Mouse (Mus musculus): ENCODE results near the gene Khnyn.

Khnyn gene

DNA sequence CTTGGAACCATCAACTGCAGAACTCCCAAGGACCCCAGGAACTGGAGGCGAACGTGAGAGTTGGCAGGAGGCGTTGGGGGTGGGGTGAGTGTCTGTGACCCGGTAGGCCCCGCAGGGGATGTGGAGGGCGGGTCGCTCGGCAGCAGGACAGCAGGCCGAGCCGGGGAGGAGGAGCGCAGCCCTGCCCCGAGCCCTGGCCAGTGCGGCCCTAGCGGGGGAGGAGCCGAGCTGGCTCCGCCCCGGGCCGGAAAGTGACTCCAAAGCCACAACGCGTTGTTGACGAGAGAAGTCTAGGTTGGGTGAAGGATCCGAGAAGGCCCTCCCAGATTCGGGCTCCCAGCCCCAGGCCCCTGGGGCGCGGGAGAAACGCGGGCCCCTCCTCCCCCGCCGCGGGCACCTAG lies at the start of gene Khnyn:
Gene Khnyn (plus strand): TSS at position 235 of the 401 bp plus-strand sequence.
- no peak for DNase-seq (ENCODE audit: extremely low read depth, low read depth, low spot score)

DNA sequence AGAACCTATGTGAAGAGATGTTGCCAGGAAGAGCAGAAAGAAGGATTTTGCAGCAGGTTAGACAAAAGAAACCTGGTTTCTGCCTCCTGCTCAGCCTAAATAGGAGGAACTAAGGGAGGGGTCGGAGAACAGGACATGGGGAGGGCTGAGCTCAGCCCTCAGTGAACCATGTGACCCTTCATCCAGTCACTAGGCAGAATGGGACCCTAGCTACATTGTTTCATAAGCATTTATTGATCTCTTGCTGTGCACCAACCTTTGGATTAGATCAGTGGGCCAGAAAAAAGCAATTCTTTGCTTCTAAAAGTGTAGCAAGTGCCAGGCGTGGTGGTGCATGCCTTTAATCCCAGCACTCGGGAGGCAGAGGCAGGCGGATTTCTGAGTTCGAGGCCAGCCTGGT lies 46.4 kb upstream of the Khnyn start:
- DNase-seq (ENCODE audit: extremely low read depth, low read depth, low spot score), result no peak

DNA sequence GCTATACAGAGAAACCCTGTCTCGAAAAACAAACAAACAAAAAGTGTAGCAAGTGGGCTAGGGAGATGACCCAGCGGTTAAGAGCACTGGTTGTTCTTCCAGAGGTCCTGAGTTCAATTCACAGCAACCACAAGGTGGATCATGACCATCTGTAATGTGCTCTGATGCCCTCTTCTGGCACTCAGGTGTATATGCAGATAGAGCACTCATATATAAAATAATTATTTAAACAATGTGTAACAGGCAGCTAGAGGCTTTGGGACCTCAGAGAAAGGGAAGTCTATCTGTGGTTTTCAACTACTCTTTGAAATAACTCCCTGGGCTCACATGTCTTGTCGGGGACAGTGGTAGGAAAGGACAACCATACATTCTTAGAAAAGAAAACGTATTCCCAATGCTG lies 46.0 kb upstream of the Khnyn start:
- DNase-seq (ENCODE audit: extremely low read depth, low read depth, low spot score), result no peak

DNA sequence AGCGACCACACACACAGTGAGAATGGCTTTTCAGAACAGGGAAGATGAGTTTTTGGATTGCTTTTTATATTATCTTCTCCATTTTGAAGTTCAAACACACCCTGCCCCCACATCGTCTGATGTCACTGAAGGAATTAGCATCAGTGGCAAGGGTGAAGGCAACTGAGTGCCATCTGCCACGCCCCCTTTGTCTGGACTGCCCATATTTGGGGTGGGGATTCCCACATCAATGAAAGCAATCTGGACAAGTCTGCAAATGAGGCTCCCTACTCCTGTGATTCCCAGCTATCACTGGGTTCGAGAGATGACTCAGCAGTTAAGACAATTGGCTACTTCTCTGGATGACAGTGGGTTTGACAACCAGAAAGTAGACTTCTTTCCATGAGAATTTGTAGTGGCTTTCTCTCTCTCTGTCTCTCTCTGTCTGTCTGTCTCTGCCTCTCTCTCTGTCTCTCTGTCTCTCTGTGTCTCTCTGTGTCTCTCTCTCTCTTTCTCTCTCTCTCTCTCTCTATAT lies 43.8 kb upstream of the Khnyn start:
- DNase-seq (ENCODE audit: extremely low read depth, low read depth, low spot score), result no peak

DNA sequence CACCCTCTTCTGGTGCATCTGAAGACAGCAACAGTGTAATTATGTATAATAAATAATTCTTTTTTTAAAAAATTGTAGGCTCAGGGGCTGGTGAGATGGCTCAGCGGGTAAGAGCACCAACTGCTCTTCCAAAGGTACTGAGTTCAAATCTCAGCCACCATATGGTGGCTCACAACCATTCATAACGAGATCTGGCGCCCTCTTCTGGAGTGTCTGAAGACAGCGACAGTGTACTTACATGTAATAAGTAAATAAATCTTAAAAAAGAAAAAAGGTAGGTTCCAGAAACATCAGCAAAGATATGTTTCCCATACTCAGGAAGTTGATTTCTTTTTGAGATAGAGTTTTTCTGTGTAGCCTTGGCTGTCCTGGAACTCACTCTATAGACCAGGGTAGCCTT lies 42.0 kb upstream of the Khnyn start:
- no peak for DNase-seq (ENCODE audit: extremely low read depth, low read depth, low spot score)

DNA sequence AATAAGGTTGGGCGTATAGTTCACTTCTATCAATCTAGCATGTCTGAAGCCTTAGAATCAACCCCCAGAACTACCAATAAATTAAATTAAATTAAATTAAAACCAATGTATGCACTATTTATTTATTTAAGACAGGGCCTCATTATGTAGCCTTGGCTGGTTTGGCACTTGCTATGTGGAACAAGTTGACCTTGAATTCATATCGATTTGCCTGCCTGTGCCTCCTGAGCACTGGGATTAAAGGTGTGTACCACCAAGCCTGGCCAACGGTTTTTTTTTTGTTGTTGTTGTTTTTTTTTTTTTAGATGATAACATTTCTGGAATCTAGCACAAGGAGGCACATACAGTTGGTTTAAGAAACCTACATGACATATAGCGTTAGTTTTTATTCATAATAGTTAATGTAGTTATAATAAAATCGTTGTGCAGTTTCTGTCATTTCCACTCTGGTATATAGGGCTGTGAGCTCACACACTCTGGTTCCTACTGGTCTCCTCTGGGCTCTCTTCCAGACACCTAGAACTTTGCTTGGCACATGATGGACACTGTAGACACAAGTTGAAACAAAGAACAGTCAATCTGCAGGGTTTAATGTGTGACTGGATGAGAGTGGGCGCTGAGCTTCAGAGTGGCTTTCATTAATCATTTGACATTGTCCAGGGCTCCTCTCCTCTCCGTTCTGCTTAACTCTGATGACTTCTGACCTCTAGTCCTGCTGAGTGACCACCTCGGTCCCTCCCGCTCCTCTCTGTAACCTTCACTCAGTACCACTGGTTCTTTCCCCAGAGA lies 39.0 kb upstream of the Khnyn start:
- no peak for DNase-seq (ENCODE audit: extremely low read depth, low read depth, low spot score)

DNA sequence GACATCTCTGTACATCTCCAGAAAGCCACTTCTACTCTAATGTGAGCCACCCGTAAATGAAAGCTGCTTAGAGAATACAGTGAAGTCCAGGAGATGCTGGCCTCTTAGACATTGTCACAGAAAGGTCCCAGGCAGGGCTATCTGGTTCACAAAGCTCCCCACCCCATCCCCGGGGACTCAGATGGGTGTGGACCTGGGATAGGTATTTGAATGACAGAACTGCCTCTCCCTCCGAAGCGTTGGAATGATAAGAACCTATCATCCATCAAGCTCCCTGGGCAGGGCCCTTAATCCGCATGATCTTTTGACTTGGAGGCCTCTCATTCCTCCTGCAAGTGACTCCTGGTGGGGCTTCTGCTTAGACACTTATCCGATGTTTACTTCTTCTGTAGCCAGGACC lies 33.9 kb upstream of the Khnyn start:
- no peak for DNase-seq (ENCODE audit: extremely low read depth, low read depth, low spot score)

DNA sequence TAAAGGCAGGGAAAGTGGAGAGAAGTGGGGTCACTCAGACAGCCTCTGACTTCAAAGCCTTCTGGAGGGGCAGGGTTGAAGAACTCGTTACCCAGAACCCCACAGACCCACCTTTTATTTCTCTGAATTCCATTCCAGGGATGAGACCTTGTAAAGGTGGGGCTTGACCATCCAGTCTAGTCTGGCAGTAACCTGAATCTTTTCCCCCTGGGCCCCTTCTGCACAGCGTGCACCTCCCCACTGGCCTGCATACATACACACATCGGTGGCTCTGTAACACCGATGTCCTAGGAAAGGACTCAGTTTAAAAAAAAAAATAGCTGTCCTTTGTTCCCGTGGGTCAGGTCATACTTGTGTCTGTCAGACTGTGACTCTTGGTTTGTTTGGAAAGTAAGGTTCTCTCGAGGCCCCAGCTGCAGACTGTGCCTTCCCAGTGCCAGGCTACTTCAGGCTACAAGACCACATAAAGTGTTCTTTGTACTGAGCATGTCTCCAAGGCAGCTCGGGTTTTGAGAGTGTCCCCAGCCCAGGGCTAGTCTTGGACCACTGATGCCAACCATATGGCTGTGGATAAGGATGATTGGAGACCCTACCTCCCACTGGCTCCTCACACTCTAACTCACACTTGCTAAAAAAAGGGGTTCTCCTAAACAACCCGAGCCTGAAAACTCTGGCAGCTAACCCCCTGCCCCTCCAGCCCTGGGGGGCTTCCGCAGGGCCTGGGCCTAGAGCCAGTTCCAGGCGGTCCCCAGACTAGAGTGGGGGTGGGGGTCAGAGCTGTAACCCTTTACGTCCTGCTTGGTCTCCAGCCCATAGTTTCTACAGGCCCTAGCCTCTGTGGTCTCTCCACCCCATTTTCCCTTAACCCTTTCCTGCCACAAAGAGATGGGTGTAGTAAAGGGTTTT lies 31.8 kb upstream of the Khnyn start:
- no peak for DNase-seq (ENCODE audit: extremely low read depth, low read depth, low spot score)

DNA sequence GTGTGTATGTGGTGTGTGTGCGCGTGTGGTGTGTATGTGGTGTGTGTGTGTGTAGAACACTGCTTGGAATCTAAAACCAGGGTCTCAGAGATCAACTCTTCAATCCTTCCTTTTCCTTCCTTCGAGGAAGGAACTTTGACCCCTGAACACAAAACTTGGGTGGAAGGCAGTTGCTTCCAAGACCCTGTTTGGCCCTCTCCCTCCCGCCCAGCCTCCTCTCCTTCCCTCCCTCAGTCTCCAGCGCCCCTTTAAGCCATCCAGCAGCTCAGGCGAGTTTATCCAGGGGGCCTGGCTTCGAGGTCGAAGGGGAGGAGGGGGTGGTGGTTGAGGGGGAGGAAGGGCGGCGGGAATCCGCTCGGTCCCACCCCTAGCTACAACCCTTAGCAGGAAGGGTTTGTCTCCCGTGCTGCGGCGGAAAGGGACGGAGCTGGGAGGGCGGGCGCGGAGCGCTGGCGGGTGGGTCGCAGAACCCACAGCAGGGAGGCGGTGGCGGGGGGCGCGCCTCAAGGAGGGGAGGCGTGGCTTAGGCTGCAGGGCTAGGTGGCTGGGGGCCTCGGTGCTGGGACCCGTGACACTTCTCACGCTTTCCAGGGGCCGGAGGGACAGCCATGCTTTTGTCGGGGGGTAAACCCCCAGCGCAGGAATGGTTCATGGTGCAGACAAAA lies 31.0 kb upstream of the Khnyn start, which contains the start of gene Nynrin:
Gene Nynrin (plus strand): TSS at position 390 of the 665 bp plus-strand sequence.
- no peak for DNase-seq (ENCODE audit: extremely low read depth, low read depth, low spot score)

DNA sequence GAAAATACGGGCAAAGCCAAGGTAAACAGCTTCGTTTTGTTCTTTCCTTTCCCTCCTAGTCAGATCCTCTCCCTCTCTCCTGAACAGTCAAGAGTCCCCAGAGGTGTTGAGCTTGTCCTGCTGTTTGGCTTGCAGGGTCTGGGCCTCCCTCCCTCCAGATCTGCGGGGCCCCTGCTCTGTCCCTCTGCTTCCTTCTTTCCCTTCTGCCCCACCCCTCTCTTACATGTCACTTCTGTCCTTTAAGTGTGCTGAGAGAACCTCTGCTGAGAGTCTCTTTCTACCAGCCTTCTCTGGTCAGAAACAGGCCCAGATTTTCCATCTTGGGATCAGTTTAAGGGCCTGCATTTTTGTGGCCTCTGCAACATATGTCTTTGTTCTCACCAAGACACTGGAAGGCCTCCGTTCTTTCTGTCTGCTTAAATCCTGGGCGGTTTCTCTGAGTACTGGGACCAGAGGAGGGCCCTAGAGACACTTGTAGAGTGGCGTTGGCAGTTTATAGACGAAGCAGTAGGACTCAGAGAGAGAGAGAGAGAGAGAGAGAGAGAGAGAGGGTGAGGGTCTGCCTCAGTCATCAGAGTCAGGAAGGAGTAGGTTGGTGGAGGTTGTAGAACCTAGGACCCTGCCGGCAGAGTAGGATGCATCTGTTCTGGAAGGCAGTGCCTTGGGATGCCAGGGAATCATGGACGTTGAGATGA lies 30.2 kb upstream of the Khnyn start:
- DNase-seq (ENCODE audit: extremely low read depth, low read depth, low spot score), result no peak

DNA sequence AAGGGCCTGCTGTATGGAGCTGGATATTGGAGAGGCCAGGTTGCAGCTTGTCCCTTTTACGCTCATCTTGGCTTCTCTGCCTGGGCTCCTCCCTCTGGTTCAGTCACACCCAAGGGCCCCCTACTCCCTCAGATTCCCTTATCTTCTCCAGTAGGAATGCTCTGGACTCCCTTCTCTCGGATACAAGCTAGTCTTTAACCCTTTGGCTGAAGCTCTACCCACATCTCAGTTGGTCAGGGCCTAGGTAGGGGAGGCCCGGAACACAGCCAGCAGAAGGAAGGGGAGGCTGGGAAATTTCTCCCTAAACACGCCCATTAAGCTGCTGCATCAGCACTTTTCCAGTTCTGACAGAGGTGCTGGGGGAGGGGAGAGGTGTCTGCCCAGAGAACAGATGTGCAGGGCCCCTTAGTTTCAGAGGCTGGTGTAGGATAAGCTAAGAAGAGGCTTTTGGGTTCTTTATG lies 29.6 kb upstream of the Khnyn start:
- no peak for DNase-seq (ENCODE audit: extremely low read depth, low read depth, low spot score)

DNA sequence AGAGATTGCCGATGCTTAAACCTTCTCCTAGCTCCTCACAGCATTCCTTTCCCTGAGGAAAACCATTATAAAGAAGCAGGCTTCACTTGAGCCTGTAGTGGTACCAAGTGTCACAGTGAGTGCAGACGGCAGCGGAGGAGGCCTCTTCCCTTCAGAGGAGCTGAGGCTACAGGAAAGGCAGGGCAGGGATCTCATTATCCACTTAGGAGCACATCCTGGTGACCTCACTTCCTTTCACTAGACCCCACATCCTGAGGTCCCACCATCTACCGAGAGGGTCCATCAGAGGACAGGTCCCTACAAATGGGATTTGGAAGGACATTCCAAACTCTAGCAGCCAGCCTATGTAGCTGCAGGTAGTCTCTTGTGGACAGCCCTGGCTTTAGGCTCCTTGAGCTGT lies 27.2 kb upstream of the Khnyn start:
- no peak for DNase-seq (ENCODE audit: extremely low read depth, low read depth, low spot score)

DNA sequence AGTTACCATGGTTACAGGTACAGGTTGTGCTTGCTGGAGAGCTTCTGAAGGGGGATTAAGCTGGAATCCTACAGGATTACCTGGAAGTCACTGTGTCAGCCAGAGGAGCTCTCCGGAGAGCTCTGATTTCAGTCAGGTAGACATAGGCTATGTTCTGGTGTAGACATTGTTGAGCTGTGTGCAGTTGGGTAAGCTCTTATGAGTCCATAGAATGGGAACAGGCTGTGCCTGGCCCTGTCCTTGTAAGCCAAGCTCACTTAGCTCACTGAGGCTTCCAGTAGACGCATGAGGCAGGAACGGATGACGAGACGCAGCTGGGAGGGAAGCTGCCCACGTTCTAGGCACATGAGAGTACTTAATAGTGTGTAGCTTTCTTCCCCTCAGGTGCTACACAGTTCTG lies 22.6 kb upstream of the Khnyn start:
- peak; percentile 85 for DNase-seq (ENCODE audit: extremely low read depth, low read depth, low spot score)

DNA sequence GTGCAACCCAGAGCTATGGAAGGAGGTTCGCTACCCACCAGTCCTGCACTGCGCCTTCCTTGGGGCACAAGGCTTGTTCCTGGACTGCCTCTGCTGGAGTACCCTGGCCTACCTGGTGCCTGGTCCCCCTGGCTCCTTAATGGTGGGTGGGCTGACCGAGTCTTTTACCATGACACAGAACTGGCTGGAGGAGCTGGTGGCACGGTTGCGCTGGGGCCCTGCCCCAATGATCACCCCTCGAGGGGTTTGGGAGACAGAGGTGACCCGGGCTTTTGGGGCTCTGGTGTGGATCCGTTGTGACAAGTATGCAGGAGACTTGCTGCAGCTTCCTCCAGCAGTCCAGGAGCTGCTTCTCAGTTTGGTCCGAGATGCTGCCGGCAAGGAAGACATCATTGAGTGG lies 21.8 kb upstream of the Khnyn start:
- no peak for DNase-seq (ENCODE audit: extremely low read depth, low read depth, low spot score)

DNA sequence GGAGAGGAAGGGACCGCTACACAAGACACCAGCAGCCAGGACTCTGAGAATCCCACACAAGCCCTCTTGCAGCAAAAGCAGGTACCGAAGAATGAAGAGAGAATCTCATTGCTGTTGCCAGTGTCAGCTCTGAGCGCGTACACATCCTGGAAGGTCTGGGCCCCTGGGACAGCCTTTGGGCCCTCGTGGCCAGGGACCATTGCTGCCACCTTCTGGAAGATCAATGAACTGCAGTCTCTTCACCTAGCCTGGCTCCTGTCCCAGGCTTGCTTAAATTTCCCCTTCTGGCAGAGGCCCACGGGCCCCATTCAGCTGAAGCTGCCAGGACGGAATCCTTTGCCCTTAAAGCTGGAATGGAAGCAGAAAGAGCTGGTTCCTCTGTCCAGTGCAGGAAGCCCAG lies 21.0 kb upstream of the Khnyn start:
- DNase-seq (ENCODE audit: extremely low read depth, low read depth, low spot score), result no peak

DNA sequence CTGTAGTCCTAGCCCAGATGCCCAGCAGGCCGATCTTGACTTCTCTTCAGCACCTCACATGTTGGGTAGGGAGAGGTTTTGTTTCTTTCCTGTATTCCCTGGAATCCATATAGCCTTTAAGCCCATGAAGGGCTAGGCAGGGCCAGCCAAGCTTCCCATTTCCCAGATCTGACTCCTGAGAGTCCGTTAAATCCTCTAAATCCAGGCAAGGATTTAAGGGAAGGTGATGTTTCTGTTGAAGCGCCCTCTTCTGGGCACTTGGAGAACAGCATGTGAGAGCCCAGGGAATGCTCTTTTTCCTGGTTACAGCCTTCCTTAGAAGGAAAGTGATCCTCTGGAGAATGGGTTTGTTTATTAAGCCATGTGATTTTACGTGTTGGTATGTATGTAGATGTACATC lies 17.8 kb upstream of the Khnyn start:
- DNase-seq (ENCODE audit: extremely low read depth, low read depth, low spot score), result no peak

DNA sequence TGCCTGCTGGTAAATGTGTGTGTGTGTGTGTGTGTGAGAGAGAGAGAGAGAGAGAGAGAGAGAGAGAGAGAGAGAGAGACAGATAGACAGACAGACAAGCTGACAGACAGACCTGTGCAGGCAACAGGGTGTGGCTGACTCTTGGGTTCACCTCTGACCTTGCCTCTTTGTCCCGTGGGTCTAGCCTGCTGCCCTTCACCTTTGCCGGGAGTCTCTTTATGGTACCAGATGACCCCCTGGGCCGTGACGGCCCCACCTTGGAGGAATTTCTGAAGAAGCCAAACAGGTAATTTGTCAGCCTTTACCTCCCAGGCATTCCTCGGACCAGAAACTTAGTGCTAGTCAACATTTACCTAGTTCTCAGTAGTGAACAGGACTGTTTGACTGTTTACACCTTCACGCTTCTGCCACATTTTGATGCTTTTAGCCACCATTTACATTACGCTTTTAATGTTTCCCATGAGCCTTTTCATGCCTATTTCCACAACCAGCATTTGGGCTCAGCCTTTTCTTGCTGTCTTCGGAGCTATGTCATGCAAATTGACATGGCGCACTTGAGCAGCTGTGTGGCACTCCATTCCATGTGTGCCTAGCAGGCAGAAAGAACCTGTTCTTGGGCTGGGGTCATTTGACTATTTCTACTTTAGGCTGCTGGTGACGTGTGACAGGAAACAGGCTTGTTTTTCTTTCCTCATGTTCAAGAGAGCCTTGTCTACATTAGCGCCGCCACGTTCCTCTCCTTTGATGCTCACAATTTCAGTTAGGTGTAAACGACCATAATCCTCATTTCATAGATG lies 16.3 kb upstream of the Khnyn start:
- no peak for DNase-seq (ENCODE audit: extremely low read depth, low read depth, low spot score)

DNA sequence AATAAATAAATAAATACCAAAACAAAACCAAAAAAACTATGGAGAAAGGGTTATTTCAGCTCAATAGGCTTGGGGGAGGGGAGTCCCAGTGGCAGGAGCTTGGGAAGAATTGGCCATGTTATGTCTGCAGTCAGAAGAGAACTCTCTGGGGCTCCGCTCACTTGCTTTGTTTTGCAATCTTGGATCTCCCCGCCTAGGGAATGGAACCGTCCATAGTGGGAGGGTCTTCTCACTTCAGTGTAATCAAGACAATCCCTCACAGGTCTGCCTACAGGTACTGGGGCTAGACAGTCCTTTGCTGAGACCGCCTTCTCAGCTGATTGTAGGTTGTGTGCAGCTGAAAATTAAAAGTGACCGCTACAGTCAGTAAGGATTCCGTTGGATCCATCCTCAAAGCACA lies 15.2 kb upstream of the Khnyn start:
- no peak for DNase-seq (ENCODE audit: extremely low read depth, low read depth, low spot score)

DNA sequence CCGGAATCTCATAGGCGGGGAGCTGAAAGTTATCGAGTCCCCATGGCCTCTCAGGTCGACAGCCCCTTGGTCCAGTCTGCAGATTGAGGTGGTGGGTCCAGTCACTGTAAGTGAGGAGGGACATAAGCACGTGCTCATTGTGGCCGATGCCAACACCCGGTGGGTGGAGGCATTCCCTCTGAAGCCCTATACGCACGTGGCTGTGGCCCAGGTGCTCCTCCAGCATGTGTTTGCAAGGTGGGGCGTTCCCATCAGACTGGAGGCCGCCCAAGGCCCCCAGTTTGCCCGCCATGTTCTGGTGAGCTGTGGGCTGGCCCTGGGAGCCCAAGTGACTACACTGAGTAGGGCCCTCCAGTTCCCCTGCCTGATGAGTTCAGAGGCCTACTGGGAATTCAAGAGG lies 12.7 kb upstream of the Khnyn start:
- DNase-seq (ENCODE audit: extremely low read depth, low read depth, low spot score), result no peak

DNA sequence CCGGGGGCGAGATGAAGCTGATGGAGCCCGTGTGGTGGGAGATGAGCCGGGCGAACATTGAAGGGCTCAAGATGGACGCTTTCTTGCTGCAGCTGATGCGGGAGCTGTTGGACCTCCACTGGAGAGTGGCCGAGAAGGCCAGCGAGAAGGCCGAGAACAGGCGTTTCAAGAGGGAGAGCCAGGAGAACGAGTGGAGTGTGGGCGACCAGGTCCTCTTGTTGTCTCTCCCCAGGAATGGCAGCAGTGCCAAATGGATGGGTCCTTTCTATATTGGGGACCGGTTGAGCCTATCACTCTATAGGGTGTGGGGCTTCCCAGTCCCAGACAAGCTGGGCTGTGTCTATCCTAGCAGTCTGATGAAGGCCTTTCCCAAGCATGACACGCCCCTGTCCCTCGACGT lies 12.2 kb upstream of the Khnyn start:
- no peak for DNase-seq (ENCODE audit: extremely low read depth, low read depth, low spot score)
